Mouse (Mus musculus): ENCODE measurements around the gene Tnrc18.
"Not testable (repeated sequence)": the region's sequence is repeated elsewhere in the genome, so short reads cannot be mapped to it uniquely, and the experiment has no call there.

DNA sequence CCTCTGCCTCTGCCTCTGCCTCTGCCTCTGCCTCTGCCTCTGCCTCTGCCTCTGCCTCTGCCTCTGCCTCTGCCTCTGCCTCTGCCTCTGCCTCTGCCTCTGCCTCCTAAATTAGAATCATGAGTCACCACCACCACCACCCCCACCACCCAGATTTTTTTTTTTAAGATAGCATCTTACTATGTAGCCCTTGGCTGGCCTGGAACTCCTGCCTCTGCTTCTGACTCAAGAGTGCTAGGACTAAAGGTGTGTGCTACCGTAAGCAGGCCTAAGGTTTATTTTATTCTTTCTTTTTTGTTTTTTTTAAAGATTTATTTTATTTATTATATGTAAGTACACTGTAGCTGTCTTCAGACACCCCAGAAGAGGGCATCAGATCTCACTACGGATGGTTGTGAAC lies 20.0 kb upstream of the Tnrc18 start:
- TF ChIP-seq POLR2A (IDR thresholded peaks at IDR 0.05; ENCODE audit: control insufficient read depth, extremely low read depth, insufficient read depth, low read length, poor library complexity); CTCF (IDR thresholded peaks at IDR 0.05; ENCODE audit: borderline replicate concordance, control insufficient read depth, extremely low read depth, insufficient read depth, low read length, poor library complexity): not testable (repeated sequence)
